Mouse (Mus musculus): Measurements from ENCODE around the gene Mast3.

DNA sequence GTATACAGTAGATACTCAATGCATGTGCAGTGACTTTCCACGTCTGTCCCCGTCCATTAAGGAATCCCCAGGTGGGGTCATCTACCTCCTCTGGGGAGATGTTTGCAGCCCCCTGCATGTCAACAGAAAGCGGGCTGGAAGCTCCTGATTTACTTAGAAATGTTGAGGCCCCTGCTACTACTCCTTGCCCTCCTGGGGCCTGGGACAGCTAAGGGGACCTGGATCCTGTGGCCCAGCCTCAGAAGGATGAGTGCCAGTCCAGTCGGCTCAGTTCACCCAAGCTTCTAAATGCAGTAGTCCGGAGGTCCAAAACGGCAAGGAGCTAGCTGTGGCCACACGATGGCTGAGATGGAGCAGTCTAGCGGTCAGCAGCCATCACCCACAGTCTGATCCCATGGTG, 39.1 kb upstream of the Mast3 start:
- TF ChIP-seq TAL1 (IDR thresholded peaks at IDR 0.05; ENCODE audit: low read length): no peak
- no peak for TF ChIP-seq GATA1 (IDR thresholded peaks at IDR 0.05; ENCODE audit: low read length)

Data from erythroblast, embryonic 14.5 days (primary cell).